Mouse (Mus musculus) small intestine, adult 10 weeks (tissue): ENCODE results near the gene Oaz2. TPM values are rescaled to one million over a fixed set of nuclear protein-coding genes. Genes with fewer than 3 reads are reported as not detected.

Source experiments
- polyA plus RNA-seq: library from polyadenylated mRNA; stranded (reverse); fragments of 350-450 nt; fragmentation: Illumina TruSeq; extraction: RNeasy Lipid Tissue Mini Kit (QIAGEN cat#74804); gene quantifications from one replicate; pipeline ENCODE4 v1.2.3, GENCODE M21; 2014; ENCODE audit warnings: low replicate concordance

Gene Oaz2
- polyA plus RNA-seq = 20.5 TPM

GRCm38 (mm10) chr9:65667701-65668100 is at the start of gene Oaz2:
TSS of gene Oaz2 (plus strand) at chr9:65668001.

GRCm38 (mm10) chr9:65629025-65629766 is 38.6 kb upstream of the Oaz2 start, which contains the start of gene Rbpms2:
TSS of gene Rbpms2 (plus strand) at chr9:65629648.

Other genes starting within 250 kb of the Oaz2 start
- gene Slc51b, start 245.0 kb upstream of the Oaz2 start, polyA plus RNA-seq = 126 TPM
- 24.4 TPM for gene Mtfmt, start 232.2 kb upstream of the Oaz2 start, polyA plus RNA-seq
- 106 TPM for gene Spg21, start 207.1 kb upstream of the Oaz2 start, polyA plus RNA-seq
- gene Ankdd1a, start 147.8 kb upstream of the Oaz2 start, polyA plus RNA-seq = not detected
- 0.63 TPM for gene Plekho2, start 88.0 kb upstream of the Oaz2 start, polyA plus RNA-seq
- gene Pif1, start 80.8 kb upstream of the Oaz2 start, polyA plus RNA-seq = 1.2 TPM
- 4.4 TPM for gene Rbpms2, start 38.4 kb upstream of the Oaz2 start, polyA plus RNA-seq
- 5.8 TPM for gene Zfp609, start 159.6 kb downstream of the Oaz2 start, polyA plus RNA-seq
- 62.6 TPM for gene Pclaf, start 222.2 kb downstream of the Oaz2 start, polyA plus RNA-seq
- 44.6 TPM for gene Trip4, start 240.8 kb downstream of the Oaz2 start, polyA plus RNA-seq
- 35.6 TPM for gene Csnk1g1, start 240.9 kb downstream of the Oaz2 start, polyA plus RNA-seq